Mouse (Mus musculus) Patski (cell line): ENCODE results near the gene Slc9a5. TPM values are rescaled to one million over a fixed set of nuclear protein-coding genes. Genes with fewer than 3 reads are reported as not detected.

Experiments used
- ATAC-seq: fragments of 100-300 bp; one replicate; pipeline ENCODE4 v1.8.0; 2021
- CTCF ChIA-PET: fragments of 350-600 bp; sonication (Branson Sonifier 250); formaldehyde crosslinking; loops from one replicate; lab custom pipeline; 2022; ENCODE audit warnings: inconsistent platforms; lab: Charles Lee
- POLR2A ChIA-PET: fragments of 350-600 bp; sonication (Branson Sonifier 250); formaldehyde crosslinking; loops from one replicate; lab custom pipeline; 2022; ENCODE audit warnings: antibody characterized with exemption, inconsistent platforms; lab: Charles Lee
- DNase-seq: peaks from one replicate; pipeline ENCODE4 v3.0.0-alpha.2; 2011; ENCODE audit warnings: low read depth, low spot score
- H3K27me3 ChIP-seq: fragments of 371-371 bp; one replicate; pipeline ENCODE4 v1.5.1; 2021
- CTCF ChIP-seq: fragments of 100-300 bp; IDR thresholded peaks from one replicate; pipeline ENCODE4 v1.5.1; 2021
- in situ Hi-C: fragments of 300-500 bp; cut with MboI; formaldehyde crosslinking; loops from 3 replicates; pipeline ENCODE4 v1.11.1; 2018; ENCODE audit warnings: low pct_unique_long_range_greater_than_20kb, mixed read lengths
- polyA plus RNA-seq: library from polyadenylated mRNA; unstranded; gene quantifications from one replicate; pipeline ENCODE4 v1.2.3, GENCODE M21; 2021

The Slc9a5 gene
- polyA plus RNA-seq, 1 experiment from 2014 or later: 11.0 TPM

DNA sequence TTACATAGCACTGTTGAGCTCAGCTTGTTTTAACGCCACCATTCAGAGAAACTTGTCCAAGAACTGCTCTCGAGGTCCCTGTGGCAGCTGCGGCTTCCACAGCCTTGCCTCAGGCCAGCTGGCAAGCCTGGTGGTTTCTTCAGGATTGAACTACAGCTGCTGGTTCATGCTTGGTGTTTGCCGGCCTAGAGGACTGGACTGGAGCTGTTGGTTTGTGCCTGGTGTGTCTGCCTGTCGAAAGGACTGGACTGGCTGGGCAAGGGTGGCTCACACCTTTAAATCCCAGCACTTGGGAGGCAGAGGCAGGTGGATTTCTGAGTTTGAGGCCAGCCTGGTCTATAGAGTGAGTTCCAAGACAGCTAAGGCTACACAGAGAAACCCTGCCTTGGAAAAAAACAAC is 51.4 kb downstream of the Slc9a5 start:
- in situ Hi-C loops: no loop called here
- H3K27me3 ChIP-seq: no peaks in the 10 kb centered on the region
- no peak for TF ChIP-seq CTCF
- ChIA-PET CTCF (interaction anchor here (1.5 kb wide), 1 partner anchor 41 kb away, joined by 5 read pairs; no protein-coding TSS in a partner anchor), POLR2A (no interaction called here)
- DNase-seq (no peak), ATAC-seq (no peak)

DNA sequence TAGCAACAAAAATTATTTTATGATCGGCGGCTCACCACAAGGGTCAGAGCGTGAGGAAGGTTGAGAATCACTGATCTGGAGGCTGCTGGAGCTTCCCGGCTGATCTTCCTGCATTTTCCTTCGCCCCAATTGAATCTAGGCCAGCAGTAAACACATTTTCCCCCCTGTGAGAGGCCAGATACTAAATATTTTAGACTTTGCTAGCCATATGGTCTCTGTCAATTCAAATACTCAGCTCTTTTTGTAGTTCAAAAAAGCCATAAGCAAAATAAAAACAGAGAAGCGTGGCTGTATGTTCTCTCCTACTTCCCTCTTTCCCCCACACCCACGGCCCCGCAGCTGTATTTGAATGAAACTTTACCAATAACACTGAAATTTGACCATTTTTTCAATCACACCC is 54.8 kb downstream of the Slc9a5 start:
- ATAC-seq (no peak), DNase-seq (no peak)
- ChIA-PET CTCF (interaction anchor here (1.0 to 1.5 kb wide), 2 partner anchors 11 to 44 kb away, joined by 3 to 5 read pairs; no protein-coding TSS in a partner anchor), POLR2A (no interaction called here)
- no peaks in the 10 kb centered on the region for H3K27me3 ChIP-seq
- in situ Hi-C loops: no loop called here
- TF ChIP-seq CTCF: no peak

DNA sequence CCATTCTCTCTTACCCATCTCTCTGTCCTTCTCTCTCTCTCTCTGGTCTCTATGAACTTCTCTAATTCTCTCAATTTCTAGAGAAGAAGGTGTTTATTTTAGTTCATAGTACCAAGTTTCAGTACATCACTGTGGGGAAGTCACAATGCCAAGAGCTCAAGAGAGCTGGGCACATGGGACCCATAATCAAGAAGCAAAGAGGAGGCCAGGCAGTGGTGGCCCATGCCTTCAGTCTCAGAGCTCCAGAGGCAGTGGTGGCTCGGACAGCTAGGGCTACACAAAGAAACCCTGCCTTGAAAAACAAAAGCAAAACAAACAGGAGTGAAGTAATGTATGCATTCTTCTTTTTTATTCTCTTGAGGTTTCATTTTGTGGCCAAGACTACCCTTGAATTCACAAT is 55.9 kb downstream of the Slc9a5 start:
- ATAC-seq (no peak), DNase-seq (no peak)
- POLR2A ChIA-PET: no interaction called here
- CTCF ChIA-PET: interaction anchor here (1.5 kb wide), 1 partner anchor 12 kb away, joined by 3 read pairs; no protein-coding TSS in a partner anchor
- no peaks in the 10 kb centered on the region for H3K27me3 ChIP-seq
- in situ Hi-C loops: no loop called here
- TF ChIP-seq CTCF: no peak

DNA sequence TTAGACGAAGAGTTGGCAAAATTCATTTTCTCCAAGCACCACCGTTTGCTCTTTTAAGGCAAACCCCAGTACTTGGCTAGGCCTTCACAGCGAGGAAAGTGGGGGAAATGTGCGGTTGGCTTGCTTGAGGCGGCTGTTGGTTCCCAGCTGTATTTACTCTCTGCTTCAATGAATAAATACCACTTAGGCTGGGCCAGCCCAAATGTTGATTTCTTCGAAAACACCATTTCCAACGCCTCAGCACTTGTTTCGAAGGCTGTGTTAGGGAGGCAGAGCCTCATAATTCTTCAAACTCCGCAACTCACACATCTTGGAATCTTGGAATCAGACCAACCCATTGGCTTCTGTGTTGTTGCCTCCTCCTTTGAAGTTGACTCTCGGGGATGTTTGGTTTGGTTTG is 57.8 kb downstream of the Slc9a5 start:
- TF ChIP-seq CTCF: no peak
- ATAC-seq: no peak
- H3K27me3 ChIP-seq: no peaks in the 10 kb centered on the region
- in situ Hi-C loops: no loop called here
- DNase-seq: no peak
- POLR2A ChIA-PET: no interaction called here
- CTCF ChIA-PET: interaction anchor here (1.9 kb wide), 1 partner anchor 8 kb away, joined by 5 read pairs; no protein-coding TSS in a partner anchor

DNA sequence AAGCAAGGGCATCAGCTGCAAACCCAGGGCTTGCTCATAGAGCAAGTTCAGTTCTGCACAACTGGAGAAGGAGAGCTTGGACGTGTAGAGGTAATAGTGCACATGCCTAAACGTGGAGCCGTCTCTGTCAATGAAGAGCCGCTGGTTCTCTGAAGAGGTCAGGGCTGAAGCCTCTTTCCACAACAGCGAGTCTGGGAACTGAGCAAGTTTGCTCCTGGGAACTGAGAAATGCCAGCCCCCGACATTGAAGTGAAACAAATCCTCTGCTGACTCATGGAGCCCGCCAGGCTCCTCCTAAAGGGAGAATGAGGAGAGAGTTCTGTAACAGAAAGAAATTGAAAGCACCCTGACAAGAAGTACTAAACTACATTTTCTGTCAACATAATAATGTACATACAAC is 59.7 kb downstream of the Slc9a5 start:
- DNase-seq (peak; percentile 38), ATAC-seq (peak; percentile 26)
- ChIA-PET POLR2A (no interaction called here), CTCF (no interaction called here)
- H3K27me3 ChIP-seq: peaks cover 9% of the 10 kb centered on the region
- in situ Hi-C loops: no loop called here
- TF ChIP-seq CTCF: no peak

DNA sequence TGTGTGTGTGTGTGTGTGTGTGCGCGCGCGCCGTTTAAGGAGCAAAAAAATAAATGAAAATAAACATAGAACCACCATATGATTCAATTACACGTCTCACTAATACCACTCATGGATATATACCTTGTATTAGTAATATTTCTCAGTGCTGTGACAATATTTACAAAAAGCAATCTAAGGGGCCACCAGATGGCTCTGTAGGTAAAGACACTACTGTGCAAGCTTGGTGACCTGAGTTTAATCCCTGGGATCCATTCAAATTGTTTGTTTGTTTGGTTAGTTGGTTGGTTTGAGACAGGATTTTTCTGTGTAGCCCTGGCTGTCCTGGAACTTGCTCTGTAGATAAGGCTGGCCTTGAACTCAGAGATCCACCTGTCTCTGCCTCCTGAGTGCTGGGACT is 61.3 kb downstream of the Slc9a5 start:
- in situ Hi-C loops: no loop called here
- TF ChIP-seq CTCF: no peak
- POLR2A ChIA-PET: no interaction called here
- no peak for ATAC-seq
- peaks cover 22% of the 10 kb centered on the region for H3K27me3 ChIP-seq
- CTCF ChIA-PET: no interaction called here
- DNase-seq: no peak

DNA sequence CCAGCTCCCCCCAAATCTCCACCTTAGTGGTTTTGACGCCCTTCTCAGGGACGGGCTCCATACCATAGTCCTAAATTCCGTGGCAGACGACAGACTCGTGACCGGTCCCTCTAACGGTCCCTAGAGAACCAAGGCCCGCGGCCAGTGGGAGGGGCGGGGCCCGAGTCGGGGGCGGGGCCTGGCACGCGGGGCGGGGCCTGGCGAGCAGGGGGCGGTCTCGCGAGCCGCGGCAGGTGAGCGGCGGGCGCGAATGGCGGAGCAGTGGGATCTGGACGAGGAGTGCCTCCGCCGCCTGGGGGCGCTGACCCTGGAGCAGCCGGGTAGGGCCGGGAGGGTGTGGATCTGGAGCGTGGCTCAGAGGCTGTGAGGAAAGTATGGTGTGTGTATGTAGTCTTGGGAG is 64.7 kb downstream of the Slc9a5 start, which contains the start of the genes Kctd19 and Lrrc36:
TSS of gene Kctd19 (minus strand) at position 112 of the 400 bp plus-strand sequence.
TSS of gene Lrrc36 (plus strand) at position 181 of the 400 bp plus-strand sequence.
- in situ Hi-C loops: no loop called here
- ChIA-PET POLR2A (no interaction called here), CTCF (no interaction called here)
- DNase-seq: no peak
- peaks cover 49% of the 10 kb centered on the region for H3K27me3 ChIP-seq
- no peak for TF ChIP-seq CTCF
- no peak for ATAC-seq

DNA sequence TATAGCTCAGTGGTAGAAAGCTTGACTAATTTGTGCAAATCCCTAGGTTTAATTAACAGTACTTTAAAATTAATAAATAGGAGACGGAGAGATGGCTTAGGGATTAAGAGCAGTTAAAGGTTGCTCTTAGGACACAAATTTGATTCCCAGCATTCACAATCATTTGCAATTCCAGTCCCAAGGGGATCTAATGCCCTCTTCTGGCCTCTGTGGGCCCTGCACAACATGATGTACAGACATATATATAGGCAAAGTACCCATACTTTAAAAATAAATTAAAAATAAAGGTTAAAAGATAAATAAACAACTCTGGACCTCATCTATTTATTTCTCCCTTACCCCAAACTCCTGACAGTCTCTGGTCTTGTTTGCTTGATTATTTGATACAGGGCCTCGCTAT is 70.3 kb downstream of the Slc9a5 start:
- peak; percentile 63 for TF ChIP-seq CTCF
- CTCF ChIA-PET: interaction anchor here (0.9 to 1.0 kb wide), 2 partner anchors 21 to 47 kb away, joined by 3 to 4 read pairs; no protein-coding TSS in a partner anchor
- no peak for ATAC-seq
- in situ Hi-C loops: no loop called here
- DNase-seq: no peak
- peaks cover 63% of the 10 kb centered on the region for H3K27me3 ChIP-seq
- POLR2A ChIA-PET: interaction anchor here (0.6 kb wide), 1 partner anchor 795 kb away, joined by 3 read pairs; no protein-coding TSS in a partner anchor

Other genes with a start within 250 kb of the Slc9a5 start
- gene Ces4a, start 217.0 kb upstream of the Slc9a5 start, polyA plus RNA-seq: not detected
- 64.4 TPM for gene Cbfb, start 178.2 kb upstream of the Slc9a5 start, polyA plus RNA-seq
- 23.1 TPM for gene D230025D16Rik, start 123.7 kb upstream of the Slc9a5 start, polyA plus RNA-seq
- 2.1 TPM for gene B3gnt9, start 93.7 kb upstream of the Slc9a5 start, polyA plus RNA-seq
- gene Tradd, start 84.2 kb upstream of the Slc9a5 start, polyA plus RNA-seq: 22.9 TPM
- gene Fbxl8, start 84.2 kb upstream of the Slc9a5 start, polyA plus RNA-seq: 12.6 TPM
- 0.12 TPM for gene Hsf4, start 79.0 kb upstream of the Slc9a5 start, polyA plus RNA-seq
- gene Nol3, start 72.7 kb upstream of the Slc9a5 start, polyA plus RNA-seq: 1.7 TPM
- 10.7 TPM for gene 4931428F04Rik, start 59.0 kb upstream of the Slc9a5 start, polyA plus RNA-seq
- 2.4 TPM for gene Exoc3l, start 52.7 kb upstream of the Slc9a5 start, polyA plus RNA-seq
- gene E2f4, start 51.2 kb upstream of the Slc9a5 start, polyA plus RNA-seq: 72.6 TPM
- gene Elmo3, start 43.2 kb upstream of the Slc9a5 start, polyA plus RNA-seq: 7.2 TPM
- 0.83 TPM for gene Lrrc29, start 22.6 kb upstream of the Slc9a5 start, polyA plus RNA-seq
- gene Tmem208, start 22.5 kb upstream of the Slc9a5 start, polyA plus RNA-seq: 64.8 TPM
- gene Fhod1, start 890 bp upstream of the Slc9a5 start, polyA plus RNA-seq: 41.7 TPM
- gene Plekhg4, start 24.4 kb downstream of the Slc9a5 start, polyA plus RNA-seq: 0.77 TPM
- gene Kctd19, start 64.7 kb downstream of the Slc9a5 start, polyA plus RNA-seq: not detected
- gene Lrrc36, start 64.7 kb downstream of the Slc9a5 start, polyA plus RNA-seq: not detected
- gene Tppp3, start 122.7 kb downstream of the Slc9a5 start, polyA plus RNA-seq: 2.7 TPM
- 68.3 TPM for gene Zdhhc1, start 148.1 kb downstream of the Slc9a5 start, polyA plus RNA-seq
- 8.2 TPM for gene Hsd11b2, start 169.9 kb downstream of the Slc9a5 start, polyA plus RNA-seq
- gene Atp6v0d1, start 217.2 kb downstream of the Slc9a5 start, polyA plus RNA-seq: 159 TPM